Mouse (Mus musculus) lung, adult 10 weeks (tissue): ENCODE results near the gene Evc. TPM values are rescaled to one million over a fixed set of nuclear protein-coding genes. Genes with fewer than 3 reads are reported as not detected.

ENCODE experiments used
- polyA plus RNA-seq: library from polyadenylated mRNA; stranded (reverse); fragments of 350-450 nt; fragmentation: Illumina TruSeq; extraction: RNeasy Lipid Tissue Mini Kit (QIAGEN cat#74804); gene quantifications from one replicate; pipeline ENCODE4 v1.2.3, GENCODE M21; 2014; ENCODE audit warnings: low read depth, low replicate concordance; ENCODE audit not compliant: insufficient read depth

Evc gene
- 7.4 TPM for polyA plus RNA-seq

DNA sequence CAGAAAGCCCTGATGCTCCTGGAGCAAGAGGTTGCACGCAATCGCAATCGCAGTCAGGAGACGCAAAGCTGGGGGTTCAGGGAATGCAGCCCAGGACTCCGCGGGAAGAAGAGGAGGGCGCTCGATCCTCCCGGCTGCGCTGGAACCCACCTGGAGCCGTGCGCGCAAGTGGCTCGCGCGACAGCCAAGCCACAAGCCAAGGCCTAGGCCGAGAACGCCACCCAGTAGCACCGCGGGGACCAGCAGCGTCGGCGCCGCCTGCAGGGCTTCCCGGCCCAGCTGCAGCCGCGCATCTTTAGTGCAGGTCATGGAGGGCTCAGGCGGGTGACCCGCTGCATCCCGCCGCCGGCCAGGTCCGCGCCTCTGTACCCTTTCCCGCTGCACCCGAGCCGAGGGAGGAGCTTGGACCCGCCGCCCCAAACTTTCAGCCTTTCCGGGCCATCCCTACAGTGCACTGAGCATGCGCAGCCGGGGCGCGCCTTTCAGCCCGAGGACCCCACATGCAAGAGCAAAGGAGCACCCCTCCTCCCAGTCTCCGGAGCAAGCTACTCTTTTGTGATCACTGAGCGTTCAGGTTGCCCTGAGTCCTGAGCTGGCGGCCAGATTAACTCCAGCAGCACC lies at the start of gene Evc:
Gene Evc (minus strand): TSS at position 410 of the 621 bp plus-strand sequence.

DNA sequence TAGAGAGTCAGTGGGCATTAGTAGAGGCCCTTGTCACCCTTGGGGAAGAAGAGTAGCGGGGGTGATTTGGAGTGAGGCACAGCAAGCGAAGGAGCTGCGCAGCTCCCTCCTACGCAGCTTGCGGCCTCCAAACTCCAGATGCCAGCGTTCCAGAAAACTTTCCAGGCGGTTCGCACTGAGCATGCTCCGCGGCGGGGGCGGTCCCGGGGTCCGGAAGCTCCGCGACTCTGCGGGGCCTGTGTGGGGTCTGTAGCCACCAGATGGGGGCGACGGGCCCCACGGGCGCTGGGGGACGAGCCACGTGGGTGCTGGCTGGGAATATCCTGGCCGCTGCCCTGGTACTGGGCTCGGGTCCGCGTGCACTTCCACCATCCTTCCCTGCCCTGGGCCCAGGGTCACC lies 1.6 kb upstream of the Evc start, which contains the start of gene Evc2:
Gene Evc2 (plus strand): TSS at position 212 of the 400 bp plus-strand sequence.

DNA sequence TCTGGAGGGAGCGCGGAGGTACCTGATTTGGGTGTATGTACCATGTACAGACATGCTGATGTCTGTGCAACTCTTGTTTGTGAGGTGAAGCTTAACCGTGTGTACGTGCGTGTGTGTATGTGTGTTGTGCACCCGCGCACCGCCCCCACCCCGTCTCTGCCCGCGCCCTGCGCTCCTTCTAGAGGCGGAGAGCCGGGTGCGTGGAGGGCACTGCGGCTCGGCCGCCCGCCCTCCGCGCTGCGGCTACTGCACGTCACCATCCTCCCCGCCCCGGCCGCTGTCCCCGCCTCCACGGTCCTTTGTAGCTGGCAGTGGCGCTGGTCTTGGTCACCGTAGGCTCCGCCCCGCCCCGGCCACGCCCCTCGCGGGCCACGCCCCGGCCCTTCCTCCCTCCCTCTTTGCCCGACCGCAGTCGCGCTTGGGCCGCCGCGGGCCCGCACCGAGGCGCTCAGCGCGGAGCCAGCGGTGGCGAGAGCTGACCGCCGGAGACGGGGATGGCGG lies 95.0 kb downstream of the Evc start, which contains the start of gene Crmp1:
Gene Crmp1 (plus strand): TSS at position 290 of the 501 bp plus-strand sequence.

Other genes with a start within 250 kb of the Evc start
- gene Crmp1, start 95.0 kb downstream of the Evc start, polyA plus RNA-seq = 0.20 TPM
- 6.9 TPM for gene Evc2, start 1.6 kb upstream of the Evc start, polyA plus RNA-seq